Mouse (Mus musculus) kidney, embryonic 14.5 days (tissue): ENCODE data around the gene Btbd19. TPM values are rescaled to one million over a fixed set of nuclear protein-coding genes. Genes with fewer than 3 reads are reported as not detected.

ENCODE experiments used
- ATAC-seq: fragments of 200-750 bp; cut with Nextera tagmentation; 2 replicates; pipeline ENCODE4 v1.8.0; 2017; ENCODE audit warnings: moderate number of reproducible peaks, mild to moderate bottlenecking, moderate TSS enrichment, moderate library complexity; ENCODE audit not compliant: low FRiP score, low TSS enrichment
- H3K27ac ChIP-seq: fragments of 300-500 bp; sonication (generic); 2 replicates; pipeline ENCODE4 v1.5.1; 2014; ENCODE audit warnings: low read depth, mild to moderate bottlenecking, low read length, moderate library complexity, mixed read lengths
- H3K27me3 ChIP-seq: fragments of 300-500 bp; sonication (generic); 2 replicates; pipeline ENCODE4 v1.6.1; 2014; ENCODE audit warnings: mild to moderate bottlenecking, low read length; ENCODE audit not compliant: control insufficient read depth, insufficient read depth
- H3K36me3 ChIP-seq: fragments of 300-500 bp; sonication (generic); 2 replicates; pipeline ENCODE4 v1.6.1; 2014; ENCODE audit warnings: low read length, mixed read lengths; ENCODE audit not compliant: control insufficient read depth, insufficient read depth
- H3K4me1 ChIP-seq: fragments of 300-500 bp; sonication (generic); 2 replicates; pipeline ENCODE4 v1.6.1; 2014; ENCODE audit warnings: low read length, mixed read lengths; ENCODE audit not compliant: control insufficient read depth, insufficient read depth
- H3K4me2 ChIP-seq: fragments of 300-500 bp; sonication (generic); replicated peaks from 2 replicates; pipeline ENCODE4 v1.6.1; 2014; ENCODE audit warnings: low read depth, mild to moderate bottlenecking, low read length
- H3K4me3 ChIP-seq: fragments of 300-500 bp; sonication (generic); 2 replicates; pipeline ENCODE4 v1.5.1; 2014; ENCODE audit warnings: mild to moderate bottlenecking, low read length
- H3K9ac ChIP-seq: fragments of 300-500 bp; sonication (generic); 2 replicates; pipeline ENCODE4 v1.6.1; 2014; ENCODE audit warnings: low read depth, mild to moderate bottlenecking, low read length, moderate library complexity
- H3K9me3 ChIP-seq: fragments of 300-500 bp; sonication (generic); 2 replicates; pipeline ENCODE4 v1.6.1; 2016; ENCODE audit warnings: low read length; ENCODE audit not compliant: control insufficient read depth
- WGBS: fragments of 180-500 bp; shearing (Covaris S2); extraction: QIAGEN DNeasy Blood & Tissue Kit; methylation state at CpG from one replicate; pipeline ENCODE4 v1.1.7; 2014; 5-methylcytosine and 5-hydroxymethylcytosine counted together
- polyA plus RNA-seq: library from polyadenylated mRNA; unstranded; fragments of >200 nt; fragmentation: Nextera tagmentation; extraction: Ambion mirVana; gene quantifications from 2 replicates; pipeline ENCODE4 v1.2.1, GENCODE M21; 2014

Gene Btbd19
- polyA plus RNA-seq, 1 experiment from 2014 or later, result 6.2 TPM

- WGBS, result 9% methylated on average over 5 of the region's 5 CpGs
- H3K4me1 ChIP-seq, result peaks cover 29% of the 10 kb centered on the region
- peak overlapping the region; percentile 69 for H3K27ac ChIP-seq
- H3K4me3 ChIP-seq, result peak overlapping the region; percentile 59
- H3K4me2 ChIP-seq, result peak overlapping the region; percentile 87
- ATAC-seq, result no peak
- peak overlapping the region; percentile 63 for H3K9ac ChIP-seq
- no peaks in the 10 kb centered on the region for H3K27me3 ChIP-seq
- peaks cover 10% of the 10 kb centered on the region for H3K36me3 ChIP-seq
- no peaks in the 10 kb centered on the region for H3K9me3 ChIP-seq
Observed at GRCm38 (mm10) chr4:117096666-117097065, 28.9 kb downstream of the Btbd19 start.

DNA sequence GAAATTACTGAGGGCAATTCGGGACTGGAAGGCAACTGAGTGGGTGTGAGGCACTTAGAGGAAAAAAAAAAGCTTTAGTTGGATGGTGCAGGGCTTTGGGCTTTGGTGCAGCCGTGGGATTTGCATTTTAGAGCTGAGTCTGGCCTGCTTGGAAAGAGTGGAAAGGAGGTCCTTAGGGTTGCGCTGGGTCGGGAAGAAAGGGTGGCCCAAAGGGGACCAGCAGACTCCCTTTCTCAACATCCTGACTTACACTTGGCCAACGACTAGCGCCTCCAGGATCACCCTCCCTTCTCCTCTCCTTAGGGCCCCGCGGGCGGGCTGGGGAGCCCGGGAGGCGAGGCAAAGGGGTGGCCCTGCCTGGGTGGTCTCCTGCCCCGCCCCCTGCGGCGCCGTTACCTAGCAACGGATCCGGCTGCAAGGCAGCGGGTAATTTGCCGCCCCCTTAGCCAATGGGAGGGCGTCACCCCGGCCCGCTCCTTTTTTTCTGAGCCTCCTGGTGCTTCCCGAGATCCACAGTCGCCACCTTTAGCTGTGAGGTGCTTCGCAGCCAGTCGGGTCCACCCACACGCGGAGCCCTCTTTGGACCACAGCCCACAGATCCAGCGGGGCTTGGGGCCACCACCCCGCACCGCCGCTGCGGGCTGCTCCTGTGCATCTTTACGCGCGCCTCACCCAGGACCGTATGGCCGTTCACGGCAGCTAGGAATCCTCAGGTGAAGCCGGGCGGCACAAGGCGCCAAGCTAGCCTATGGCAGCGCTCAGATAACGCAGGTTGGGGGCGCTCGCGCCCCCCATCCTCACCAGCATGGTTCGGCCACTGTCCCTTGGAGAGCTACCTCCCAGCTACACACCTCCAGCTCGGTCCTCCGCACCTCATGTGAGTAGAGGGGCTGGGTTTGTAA lies 29.7 kb downstream of the Btbd19 start, which contains the start of gene Ptch2:
Ptch2 (plus strand) TSS at position 525 of the 902 bp plus-strand sequence.
- Histone ChIP-seq H3K9ac (peak within 1 kb of the TSS; percentile 63), H3K4me2 (peak within 1 kb of the TSS; percentile 87), H3K9me3 (no peaks in the 10 kb centered on the region), H3K27ac (peak within 1 kb of the TSS; percentile 80), H3K4me1 (peaks cover 29% of the 10 kb centered on the region), H3K4me3 (peak within 1 kb of the TSS; percentile 59), H3K36me3 (peaks cover 10% of the 10 kb centered on the region), H3K27me3 (no peaks in the 10 kb centered on the region)
- WGBS, result under 1% methylated on average over 48 of the region's 50 CpGs
- peak; percentile 91 for ATAC-seq

DNA sequence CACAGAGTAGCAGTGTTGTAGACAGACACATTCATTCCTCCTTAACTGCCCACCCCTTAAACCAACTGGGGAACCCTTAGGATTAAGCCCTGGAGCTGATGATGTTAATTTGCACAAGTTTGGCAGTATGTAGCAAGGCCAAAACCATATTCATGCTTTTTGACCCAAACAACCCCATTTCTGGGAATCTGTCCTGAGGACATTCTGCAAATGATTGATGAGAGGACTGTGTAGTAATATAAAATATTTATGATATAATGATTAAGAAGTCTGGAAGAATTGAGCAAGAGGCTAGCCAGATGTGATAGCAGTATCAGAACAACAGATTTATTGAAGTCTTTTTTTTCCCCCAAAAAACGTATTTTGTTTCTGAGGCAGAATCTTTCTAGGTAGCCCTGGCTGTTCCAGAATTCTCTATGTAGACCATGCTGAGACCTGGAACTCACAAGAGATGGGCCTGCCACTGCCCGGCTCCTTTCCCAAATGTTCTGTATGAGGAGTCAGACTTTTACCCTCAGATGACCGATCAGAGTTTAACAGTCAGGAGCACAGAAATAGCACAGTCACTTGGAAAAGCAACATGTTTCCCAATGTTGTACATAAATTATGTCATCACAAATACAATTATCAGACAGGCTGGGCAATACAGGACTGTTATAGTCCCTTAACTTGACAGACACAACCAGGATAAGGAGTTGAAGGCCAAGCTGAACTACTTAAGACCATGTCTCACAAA lies 30.7 kb downstream of the Btbd19 start:
- peaks cover 29% of the 10 kb centered on the region for H3K4me1 ChIP-seq
- no peaks in the 10 kb centered on the region for H3K27me3 ChIP-seq
- H3K36me3 ChIP-seq, result peaks cover under 1% of the 10 kb centered on the region; the same call in 1 of the 2 replicates
- no peak for ATAC-seq
- H3K4me2 ChIP-seq, result no peak overlapping the region
- H3K4me3 ChIP-seq, result 0 out of 2 replicates have a peak overlapping the region, but pooled peaks have one; percentile 59
- no peaks in the 10 kb centered on the region for H3K9me3 ChIP-seq
- WGBS, result 52% methylated on average over 3 of the region's 3 CpGs
- H3K9ac ChIP-seq, result no peak overlapping the region
- peak overlapping the region; percentile 80; the same call in 1 of the 2 replicates for H3K27ac ChIP-seq

- Histone ChIP-seq H3K27ac (no peak overlapping the region), H3K4me2 (no peak overlapping the region), H3K4me3 (no peak overlapping the region), H3K4me1 (peaks cover 9% of the 10 kb centered on the region), H3K27me3 (no peaks in the 10 kb centered on the region), H3K36me3 (peaks cover 12% of the 10 kb centered on the region; the same call in 1 of the 2 replicates), H3K9ac (no peak overlapping the region), H3K9me3 (no peaks in the 10 kb centered on the region)
- ATAC-seq, result no peak
- 67% methylated on average over 7 of the region's 7 CpGs for WGBS
Observed at GRCm38 (mm10) chr4:117090586-117090985, 34.9 kb downstream of the Btbd19 start.

DNA sequence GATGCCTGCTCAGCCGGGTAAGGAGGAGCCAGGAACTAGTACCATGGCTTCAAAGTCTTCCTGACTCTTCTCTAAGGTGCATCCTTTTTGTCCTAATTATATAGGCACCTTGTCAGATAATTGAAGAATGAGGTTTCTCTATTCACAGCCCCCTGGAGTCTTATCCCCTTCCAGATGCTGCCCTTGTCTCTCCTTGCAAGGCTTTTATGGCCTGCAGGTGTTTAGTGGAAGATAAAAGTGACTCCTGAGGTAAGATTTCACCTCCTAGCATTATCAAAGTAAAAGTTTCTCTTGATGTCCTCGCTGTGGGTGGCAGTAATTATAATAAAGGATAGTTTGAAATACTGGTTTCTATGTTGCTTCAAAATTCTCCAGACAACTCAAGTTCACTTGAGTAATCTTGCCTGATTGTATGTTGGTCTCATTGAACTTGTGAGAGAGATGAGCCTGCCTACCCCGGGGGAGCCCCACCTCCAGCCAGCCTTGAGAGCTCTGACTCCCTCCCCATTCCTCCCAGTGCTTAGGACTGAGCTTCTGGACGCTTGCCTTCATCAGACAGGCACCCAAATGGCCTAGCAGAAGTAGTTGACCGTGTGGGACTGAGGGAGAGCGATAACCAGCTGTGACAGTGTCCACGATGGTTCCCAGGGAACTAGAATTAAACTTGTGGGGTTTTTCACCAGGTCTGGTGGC lies 37.4 kb downstream of the Btbd19 start:
- H3K9ac ChIP-seq, result no peak overlapping the region
- H3K9me3 ChIP-seq, result no peaks in the 10 kb centered on the region
- H3K4me1 ChIP-seq, result no peaks in the 10 kb centered on the region; the same call in 1 of the 2 replicates
- H3K4me3 ChIP-seq, result no peak overlapping the region
- no peak for ATAC-seq
- H3K27ac ChIP-seq, result no peak overlapping the region
- H3K27me3 ChIP-seq, result no peaks in the 10 kb centered on the region
- 63% methylated on average over 7 of the region's 7 CpGs for WGBS
- peaks cover 15% of the 10 kb centered on the region for H3K36me3 ChIP-seq
- H3K4me2 ChIP-seq, result no peak overlapping the region

DNA sequence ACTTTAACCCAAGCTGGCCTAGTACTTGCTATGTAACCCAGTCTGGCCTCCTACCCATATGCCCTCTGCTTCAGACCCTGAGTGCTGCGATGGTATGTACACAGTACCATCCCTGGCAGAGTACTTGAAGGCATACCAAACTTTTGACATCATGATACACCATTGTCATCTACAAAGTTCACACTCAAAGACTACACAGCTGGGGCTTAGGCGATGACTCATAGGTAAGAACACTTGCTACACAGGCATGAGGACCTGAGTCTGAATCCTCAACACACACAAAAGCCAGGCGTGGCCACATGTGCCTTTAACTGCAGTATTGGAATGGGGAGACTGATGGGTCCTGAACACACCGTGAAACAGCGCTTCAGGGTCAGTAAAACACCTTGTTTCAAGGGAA lies 54.3 kb downstream of the Btbd19 start:
- H3K27me3 ChIP-seq, result no peaks in the 10 kb centered on the region
- no peaks in the 10 kb centered on the region for H3K4me1 ChIP-seq
- 90% methylated on average over 5 of the region's 5 CpGs for WGBS
- H3K4me3 ChIP-seq, result no peak overlapping the region
- H3K9me3 ChIP-seq, result no peaks in the 10 kb centered on the region
- no peak overlapping the region for H3K4me2 ChIP-seq
- H3K27ac ChIP-seq, result no peak overlapping the region
- peaks cover 64% of the 10 kb centered on the region for H3K36me3 ChIP-seq
- H3K9ac ChIP-seq, result no peak overlapping the region
- no peak for ATAC-seq

- Histone ChIP-seq H3K9me3 (no peaks in the 10 kb centered on the region), H3K27ac (no peak overlapping the region), H3K4me3 (no peak overlapping the region), H3K36me3 (peaks cover 67% of the 10 kb centered on the region), H3K4me2 (no peak overlapping the region), H3K9ac (no peak overlapping the region), H3K27me3 (no peaks in the 10 kb centered on the region), H3K4me1 (no peaks in the 10 kb centered on the region)
- no peak for ATAC-seq
- WGBS, result 86% methylated on average over 4 of the region's 4 CpGs
Observed at GRCm38 (mm10) chr4:117070624-117071023, 54.9 kb downstream of the Btbd19 start.

- no peak overlapping the region for H3K4me2 ChIP-seq
- 96% methylated on average over 1 of the region's 1 CpGs for WGBS
- H3K27ac ChIP-seq, result no peak overlapping the region
- no peak overlapping the region for H3K4me3 ChIP-seq
- H3K27me3 ChIP-seq, result no peaks in the 10 kb centered on the region
- H3K9me3 ChIP-seq, result no peaks in the 10 kb centered on the region
- peaks cover 66% of the 10 kb centered on the region for H3K36me3 ChIP-seq
- H3K4me1 ChIP-seq, result no peaks in the 10 kb centered on the region
- ATAC-seq, result no peak
- H3K9ac ChIP-seq, result no peak overlapping the region
Observed at GRCm38 (mm10) chr4:117069647-117070046, 55.9 kb downstream of the Btbd19 start.
